Comparison of ENCODE assay signal across 22 mouse cellular contexts in genomic region chr11:6318559-6318958, GRCm38 (mm10).
"Had no signal": no experiment of that assay in that cellular context is flagged by ENCODE, and none has a peak within 500 bp of the region (broad histone marks: within the 10 kb centered on the region; RNA-seq: fewer than 3 reads in every experiment).

No protein-coding gene starts in this region.

- ATAC-seq: liver, embryonic 12.5 days; midbrain, embryonic 13.5 days; midbrain, embryonic 16.5 days had no signal

- H3K4me3 ChIP-seq: layer of hippocampus, adult 2 months; limb, embryonic 10.5 days; limb, embryonic 13.5 days; liver, embryonic 12.5 days; liver, embryonic 15.5 days; lung, embryonic 15.5 days; megakaryocyte, embryonic 14.5 days; midbrain, embryonic 10.5 days; midbrain, embryonic 13.5 days; myocyte; neural tube, embryonic 13.5 days had no signal

- H3K4me2 ChIP-seq: limb, embryonic 13.5 days; liver, embryonic 12.5 days; liver, embryonic 15.5 days; lung, embryonic 15.5 days; midbrain, embryonic 13.5 days; neural tube, embryonic 13.5 days had no signal

- H3K4me1 ChIP-seq: limb, embryonic 10.5 days; limb, embryonic 13.5 days; liver, embryonic 15.5 days; lung, embryonic 15.5 days; midbrain, embryonic 10.5 days; midbrain, embryonic 13.5 days; neural tube, embryonic 13.5 days had no signal

- H3K27ac ChIP-seq: layer of hippocampus, adult 2 months; limb, embryonic 10.5 days; limb, embryonic 13.5 days; liver, embryonic 12.5 days; liver, embryonic 15.5 days; lung, embryonic 15.5 days; midbrain, embryonic 10.5 days; midbrain, embryonic 13.5 days; neural tube, embryonic 13.5 days had no signal

- H3K27me3 ChIP-seq: limb, embryonic 13.5 days; liver, embryonic 12.5 days; liver, embryonic 15.5 days; lung, embryonic 15.5 days; megakaryocyte, embryonic 14.5 days; midbrain, embryonic 13.5 days; neural tube, embryonic 13.5 days had no signal

- H3K9ac ChIP-seq: limb, embryonic 13.5 days; liver, embryonic 12.5 days; liver, embryonic 15.5 days; lung, embryonic 15.5 days; midbrain, embryonic 13.5 days; neural tube, embryonic 13.5 days had no signal

- H3K9me3 ChIP-seq: limb, embryonic 10.5 days; limb, embryonic 13.5 days; liver, embryonic 12.5 days; liver, embryonic 15.5 days; lung, embryonic 15.5 days; megakaryocyte, embryonic 14.5 days; midbrain, embryonic 10.5 days; midbrain, embryonic 13.5 days; neural tube, embryonic 13.5 days had no signal

- DNase-seq: kidney, postnatal 14 days; layer of hippocampus, adult 9-11 months; liver; lung, adult 18-20 months; lung, postnatal 10 days; lung, postnatal 36 days; retina, postnatal 1 day; right cerebral cortex, postnatal 25 days; thymus, adult 18-20 months; thymus, postnatal 36 days had no signal
